Mouse (Mus musculus) midbrain, embryonic 13.5 days (tissue): ENCODE data around the gene Fkbp8. TPM values are rescaled to one million over a fixed set of nuclear protein-coding genes. Genes with fewer than 3 reads are reported as not detected.

Source experiments
- ATAC-seq: fragments of 200-750 bp; cut with Nextera tagmentation; 2 replicates; pipeline ENCODE4 v1.8.0; 2017; ENCODE audit warnings: mild to moderate bottlenecking, moderate TSS enrichment, moderate library complexity
- H3K27ac ChIP-seq: fragments of 300-500 bp; sonication (generic); 2 replicates; pipeline ENCODE4 v1.5.1; 2015; ENCODE audit warnings: inconsistent platforms, mild to moderate bottlenecking, moderate library complexity
- H3K27me3 ChIP-seq: fragments of 300-500 bp; sonication (generic); 2 replicates; pipeline ENCODE4 v1.6.1; 2015; ENCODE audit warnings: mild to moderate bottlenecking, inconsistent platforms
- H3K36me3 ChIP-seq: fragments of 300-500 bp; sonication (generic); 2 replicates; pipeline ENCODE4 v1.6.1; 2015; ENCODE audit warnings: mild to moderate bottlenecking, inconsistent platforms
- H3K4me1 ChIP-seq: fragments of 300-500 bp; sonication (generic); replicated peaks from 2 replicates; pipeline ENCODE4 v1.6.1; 2015; ENCODE audit warnings: inconsistent platforms
- H3K4me2 ChIP-seq: fragments of 300-500 bp; sonication (generic); replicated peaks from 2 replicates; pipeline ENCODE4 v1.6.1; 2015; ENCODE audit warnings: moderate library complexity, mild to moderate bottlenecking, inconsistent platforms
- H3K4me3 ChIP-seq: fragments of 300-500 bp; sonication (generic); replicated peaks from 2 replicates; pipeline ENCODE4 v1.5.1; 2015; ENCODE audit warnings: mild to moderate bottlenecking, inconsistent platforms
- H3K9ac ChIP-seq: fragments of 300-500 bp; sonication (generic); replicated peaks from 2 replicates; pipeline ENCODE4 v1.6.1; 2015; ENCODE audit warnings: mild to moderate bottlenecking, inconsistent platforms
- H3K9me3 ChIP-seq: fragments of 300-500 bp; sonication (generic); 2 replicates; pipeline ENCODE4 v1.6.1; 2016; ENCODE audit warnings: mild to moderate bottlenecking, inconsistent platforms
- WGBS: fragments of 180-500 bp; shearing (Covaris S2); methylation state at CpG from one replicate; pipeline ENCODE4 v1.1.7; 2015; 5-methylcytosine and 5-hydroxymethylcytosine counted together
- polyA plus RNA-seq: library from polyadenylated mRNA; unstranded; fragments of >200 nt; fragmentation: Nextera tagmentation; extraction: Ambion mirVana; gene quantifications from 2 replicates; pipeline ENCODE4 v1.2.1, GENCODE M21; 2015

Fkbp8 gene
- polyA plus RNA-seq, 1 experiment from 2014 or later = 392 TPM

DNA sequence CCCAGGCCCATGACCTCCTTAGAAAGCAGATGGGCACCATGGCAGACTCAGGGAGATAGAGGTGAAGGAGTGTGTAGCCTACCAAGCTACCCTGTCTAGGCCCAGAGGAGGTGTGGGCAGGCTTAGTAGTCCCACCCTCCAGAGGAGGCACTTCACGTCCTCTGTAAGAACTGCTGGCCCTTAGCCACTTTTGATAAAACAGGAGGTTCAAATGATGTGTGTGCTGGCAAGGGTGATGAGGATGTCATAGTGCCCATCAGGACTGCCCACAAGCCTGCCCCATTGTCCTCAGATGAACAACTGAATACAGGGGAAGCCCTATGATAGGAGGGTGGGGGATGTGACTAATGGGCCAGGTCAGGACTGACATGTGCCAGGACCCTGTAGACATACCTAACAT is 25.3 kb downstream of the Fkbp8 start:
- Histone ChIP-seq H3K4me3 (no peak overlapping the region), H3K4me1 (peaks cover 15% of the 10 kb centered on the region), H3K9me3 (no peaks in the 10 kb centered on the region), H3K4me2 (no peak overlapping the region), H3K36me3 (no peaks in the 10 kb centered on the region), H3K27ac (no peak overlapping the region), H3K27me3 (no peaks in the 10 kb centered on the region), H3K9ac (0 out of 2 replicates have a peak overlapping the region, but pooled peaks have one; percentile 14)
- no peak for ATAC-seq
- WGBS = 63% methylated on average over 1 of the region's 1 CpGs

GRCm38 (mm10) chr8:70553740-70554139 is 26.2 kb downstream of the Fkbp8 start:
- H3K9me3 ChIP-seq = no peaks in the 10 kb centered on the region
- peaks cover 15% of the 10 kb centered on the region for H3K4me1 ChIP-seq
- no peak overlapping the region; the same call in 1 of the 2 replicates for H3K9ac ChIP-seq
- ATAC-seq = no peak
- peak overlapping the region; percentile 44; the same call in 1 of the 2 replicates for H3K27ac ChIP-seq
- H3K27me3 ChIP-seq = no peaks in the 10 kb centered on the region
- H3K4me3 ChIP-seq = no peak overlapping the region
- no peaks in the 10 kb centered on the region for H3K36me3 ChIP-seq
- no peak overlapping the region for H3K4me2 ChIP-seq

GRCm38 (mm10) chr8:70555079-70555747 is 27.7 kb downstream of the Fkbp8 start:
- Histone ChIP-seq H3K4me3 (no peak overlapping the region), H3K9ac (no peak overlapping the region), H3K27ac (no peak overlapping the region), H3K4me2 (no peak overlapping the region), H3K9me3 (no peaks in the 10 kb centered on the region), H3K4me1 (peaks cover 15% of the 10 kb centered on the region), H3K36me3 (no peaks in the 10 kb centered on the region), H3K27me3 (no peaks in the 10 kb centered on the region)
- WGBS = 91% methylated on average over 4 of the region's 4 CpGs
- ATAC-seq = no peak

- no peak for ATAC-seq
- 74% methylated on average over 4 of the region's 4 CpGs for WGBS
These were observed 30.8 kb downstream of the Fkbp8 start for GRCm38 (mm10) chr8:70558334-70558733.

GRCm38 (mm10) chr8:70558983-70559382 is 31.5 kb downstream of the Fkbp8 start:
- Histone ChIP-seq H3K4me2 (no peak overlapping the region), H3K27ac (no peak overlapping the region), H3K27me3 (no peaks in the 10 kb centered on the region), H3K9ac (no peak overlapping the region), H3K36me3 (no peaks in the 10 kb centered on the region), H3K9me3 (no peaks in the 10 kb centered on the region), H3K4me3 (no peak overlapping the region), H3K4me1 (peaks cover 11% of the 10 kb centered on the region)
- no peak for ATAC-seq
- 79% methylated on average over 3 of the region's 3 CpGs for WGBS

More at GRCm38 (mm10) chr8:70558334-70558733, 30.8 kb downstream of the Fkbp8 start:
- Histone ChIP-seq H3K4me1 (peaks cover 17% of the 10 kb centered on the region), H3K27me3 (no peaks in the 10 kb centered on the region), H3K9ac (no peak overlapping the region), H3K4me2 (no peak overlapping the region), H3K36me3 (no peaks in the 10 kb centered on the region), H3K27ac (no peak overlapping the region), H3K9me3 (no peaks in the 10 kb centered on the region), H3K4me3 (no peak overlapping the region)

GRCm38 (mm10) chr8:70560096-70560495 is 32.6 kb downstream of the Fkbp8 start:
- no peaks in the 10 kb centered on the region for H3K36me3 ChIP-seq
- ATAC-seq = no peak
- no peak overlapping the region for H3K9ac ChIP-seq
- no peaks in the 10 kb centered on the region for H3K9me3 ChIP-seq
- no peak overlapping the region for H3K27ac ChIP-seq
- H3K27me3 ChIP-seq = no peaks in the 10 kb centered on the region
- H3K4me3 ChIP-seq = no peak overlapping the region
- WGBS = 82% methylated on average over 2 of the region's 2 CpGs
- peaks cover 14% of the 10 kb centered on the region; the same call in 1 of the 2 replicates for H3K4me1 ChIP-seq
- no peak overlapping the region for H3K4me2 ChIP-seq

GRCm38 (mm10) chr8:70560564-70560963 is 33.0 kb downstream of the Fkbp8 start:
- 65% methylated on average over 3 of the region's 3 CpGs for WGBS
- no peak overlapping the region for H3K4me3 ChIP-seq
- H3K27ac ChIP-seq = no peak overlapping the region
- no peak for ATAC-seq
- no peak overlapping the region for H3K9ac ChIP-seq
- H3K4me1 ChIP-seq = peaks cover 19% of the 10 kb centered on the region; the same call in 1 of the 2 replicates
- H3K36me3 ChIP-seq = 0 out of 2 replicates have a peak, but pooled peaks cover 3% of the 10 kb centered on the region
- no peaks in the 10 kb centered on the region for H3K27me3 ChIP-seq
- no peak overlapping the region for H3K4me2 ChIP-seq
- H3K9me3 ChIP-seq = no peaks in the 10 kb centered on the region

DNA sequence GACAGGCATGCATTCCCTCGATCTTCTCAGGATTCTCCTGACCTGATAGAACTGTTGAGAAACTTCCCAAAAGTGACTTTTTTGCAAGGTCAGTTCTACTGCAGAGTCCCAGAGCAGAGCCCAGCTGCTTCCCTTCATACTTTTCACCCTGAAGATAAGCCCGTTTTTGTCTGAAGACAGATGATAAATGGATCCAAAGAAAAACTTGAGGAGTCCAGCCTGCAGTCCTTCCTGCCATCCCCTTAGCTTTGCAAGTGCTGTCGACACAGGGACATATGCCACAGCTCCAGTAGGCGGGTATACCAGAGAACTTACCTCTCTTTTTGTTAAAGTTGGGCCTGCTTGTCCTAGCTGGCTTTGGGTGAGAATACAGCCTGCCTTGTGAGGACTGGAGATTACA is 33.8 kb downstream of the Fkbp8 start:
- Histone ChIP-seq H3K9ac (no peak overlapping the region), H3K36me3 (0 out of 2 replicates have a peak, but pooled peaks cover 3% of the 10 kb centered on the region)
- 87% methylated on average over 4 of the region's 4 CpGs for WGBS

GRCm38 (mm10) chr8:70561809-70562535 is 34.4 kb downstream of the Fkbp8 start:
- Histone ChIP-seq H3K27me3 (no peaks in the 10 kb centered on the region), H3K4me1 (peaks cover 23% of the 10 kb centered on the region; the same call in 1 of the 2 replicates), H3K36me3 (0 out of 2 replicates have a peak, but pooled peaks cover 3% of the 10 kb centered on the region), H3K27ac (no peak overlapping the region), H3K9me3 (no peaks in the 10 kb centered on the region), H3K9ac (no peak overlapping the region), H3K4me2 (no peak overlapping the region), H3K4me3 (no peak overlapping the region)
- ATAC-seq = no peak
- 84% methylated on average over 7 of the region's 7 CpGs for WGBS

More for the DNA sequence above, 33.8 kb downstream of the Fkbp8 start:
- no peaks in the 10 kb centered on the region for H3K9me3 ChIP-seq
- H3K4me2 ChIP-seq = no peak overlapping the region
- H3K4me3 ChIP-seq = no peak overlapping the region
- no peak overlapping the region for H3K27ac ChIP-seq
- peaks cover 23% of the 10 kb centered on the region; the same call in 1 of the 2 replicates for H3K4me1 ChIP-seq
- no peaks in the 10 kb centered on the region for H3K27me3 ChIP-seq
- no peak for ATAC-seq

DNA sequence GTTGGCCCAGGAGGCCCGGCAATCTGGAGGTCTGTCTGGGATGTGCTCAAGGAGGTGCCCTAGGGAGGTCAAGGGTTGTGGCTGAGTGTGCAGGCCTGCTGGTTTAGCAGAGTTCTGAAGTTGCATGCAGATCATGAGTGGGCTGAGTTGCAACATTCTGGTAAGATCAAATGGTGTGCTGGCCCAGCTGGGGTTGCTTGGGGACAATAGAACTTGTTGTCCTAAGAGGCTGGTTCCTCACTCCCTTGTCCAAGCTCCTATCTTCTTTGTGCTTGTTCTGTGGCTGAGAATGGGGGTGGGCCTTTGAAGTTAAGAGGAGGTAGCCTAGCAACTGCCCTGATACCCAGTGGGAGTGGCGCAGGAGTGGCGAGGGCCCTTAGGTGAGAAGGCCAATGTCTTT is 35.3 kb downstream of the Fkbp8 start:
- Histone ChIP-seq H3K36me3 (0 out of 2 replicates have a peak, but pooled peaks cover 3% of the 10 kb centered on the region), H3K27ac (no peak overlapping the region), H3K4me3 (no peak overlapping the region), H3K9ac (no peak overlapping the region), H3K27me3 (no peaks in the 10 kb centered on the region), H3K4me2 (no peak overlapping the region), H3K9me3 (no peaks in the 10 kb centered on the region), H3K4me1 (peaks cover 23% of the 10 kb centered on the region; the same call in 1 of the 2 replicates)
- WGBS = 76% methylated on average over 3 of the region's 3 CpGs
- no peak for ATAC-seq

- Histone ChIP-seq H3K4me3 (no peak overlapping the region), H3K4me2 (no peak overlapping the region), H3K27me3 (no peaks in the 10 kb centered on the region), H3K36me3 (0 out of 2 replicates have a peak, but pooled peaks cover 3% of the 10 kb centered on the region), H3K27ac (no peak overlapping the region), H3K4me1 (peaks cover 23% of the 10 kb centered on the region; the same call in 1 of the 2 replicates), H3K9me3 (no peaks in the 10 kb centered on the region), H3K9ac (no peak overlapping the region)
- no peak for ATAC-seq
- 90% methylated on average over 6 of the region's 6 CpGs for WGBS
These were observed 36.4 kb downstream of the Fkbp8 start for GRCm38 (mm10) chr8:70563763-70564387.
